Mouse (Mus musculus) lung, postnatal 36 days (tissue): Measurements from ENCODE around the gene Sspo.

ENCODE experiments used
- DNase-seq: peaks from one replicate; pipeline ENCODE4 v3.0.0; 2022; ENCODE audit warnings: mixed read lengths

Gene Sspo

DNA sequence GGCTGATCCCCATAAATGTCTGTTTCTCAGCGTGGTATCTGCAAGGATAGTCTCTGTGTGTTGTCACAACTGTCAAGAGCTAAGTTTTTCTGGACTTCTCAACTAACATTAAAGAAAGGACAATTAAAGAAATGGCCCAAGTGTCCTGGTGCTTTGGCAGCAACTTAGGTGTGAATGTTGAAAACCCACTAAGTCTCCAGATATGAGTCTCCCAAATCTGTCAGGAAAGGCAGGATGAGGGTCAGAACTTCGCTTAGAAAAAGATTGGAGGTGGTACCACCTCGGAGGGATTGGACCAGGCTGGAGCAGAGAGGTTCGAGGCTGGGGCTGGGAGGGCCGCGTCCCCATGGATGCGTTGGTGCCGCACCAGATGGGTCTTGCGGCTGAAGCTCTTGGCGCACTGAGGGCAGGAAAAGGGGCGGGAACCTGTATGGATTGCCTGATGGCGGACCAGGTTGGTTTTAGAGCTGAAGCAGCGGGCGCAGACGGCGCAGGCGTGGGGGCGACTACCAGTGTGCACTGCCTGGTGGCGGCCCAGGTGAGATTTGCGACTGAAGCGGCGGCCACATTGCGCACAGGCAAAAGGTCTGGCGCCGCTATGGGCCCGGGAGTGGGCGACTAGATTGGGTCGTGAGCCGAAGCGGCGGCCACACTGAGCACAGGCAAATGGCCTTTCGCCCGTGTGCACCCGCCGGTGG is 10.2 kb upstream of the Sspo start:
- DNase-seq, result no peak

DNA sequence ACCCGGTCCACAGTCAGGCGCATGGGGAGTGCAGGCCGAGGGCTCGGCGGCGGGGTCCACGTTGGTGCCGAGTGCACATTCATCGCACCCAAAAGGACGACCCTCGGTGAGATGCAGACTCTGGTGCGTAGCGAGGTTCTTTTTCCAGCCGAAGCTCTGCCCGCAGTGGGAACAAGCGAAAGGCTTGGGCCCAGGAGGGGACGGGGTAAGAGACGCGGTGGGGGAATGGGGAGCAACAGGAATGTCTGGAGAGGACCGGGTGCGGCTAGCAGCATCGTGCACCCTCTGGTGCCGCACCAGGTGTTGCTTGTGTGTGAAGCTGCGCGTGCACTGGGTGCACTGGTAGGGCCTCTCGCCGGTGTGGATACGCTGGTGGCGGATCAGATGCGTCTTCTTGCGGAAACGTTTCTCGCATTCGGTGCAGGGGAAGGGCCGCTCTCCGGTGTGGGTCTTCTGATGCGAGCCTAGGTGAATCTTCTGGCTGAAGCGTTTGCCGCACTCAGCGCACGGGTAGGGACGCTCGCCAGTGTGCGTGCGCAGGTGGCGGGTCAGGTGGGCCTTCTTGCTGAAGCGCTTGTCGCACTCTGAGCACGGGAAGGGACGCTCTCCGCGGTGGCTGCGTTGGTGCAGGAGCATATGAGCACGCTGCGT is 9.4 kb upstream of the Sspo start:
- no peak for DNase-seq

DNA sequence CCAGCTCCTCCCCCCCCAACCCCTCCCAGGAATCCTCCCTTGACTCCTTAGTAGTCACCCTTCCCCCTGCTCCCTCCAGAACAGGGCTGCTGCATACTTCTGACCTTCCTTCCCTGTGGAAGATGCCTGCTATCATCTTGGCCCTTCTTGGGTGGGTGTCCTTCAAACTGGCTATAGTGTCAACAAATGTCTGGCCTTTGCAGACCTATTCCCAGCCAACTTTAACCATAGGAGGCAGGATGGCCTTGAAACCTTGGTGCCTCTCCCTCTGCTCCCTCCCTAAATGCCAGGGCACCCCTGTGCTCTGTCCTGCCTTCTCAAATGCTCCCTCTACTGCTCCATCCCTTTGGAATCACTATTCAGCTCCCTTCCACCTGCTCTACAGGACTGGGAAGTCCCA is 8.4 kb upstream of the Sspo start:
- DNase-seq, result no peak

DNA sequence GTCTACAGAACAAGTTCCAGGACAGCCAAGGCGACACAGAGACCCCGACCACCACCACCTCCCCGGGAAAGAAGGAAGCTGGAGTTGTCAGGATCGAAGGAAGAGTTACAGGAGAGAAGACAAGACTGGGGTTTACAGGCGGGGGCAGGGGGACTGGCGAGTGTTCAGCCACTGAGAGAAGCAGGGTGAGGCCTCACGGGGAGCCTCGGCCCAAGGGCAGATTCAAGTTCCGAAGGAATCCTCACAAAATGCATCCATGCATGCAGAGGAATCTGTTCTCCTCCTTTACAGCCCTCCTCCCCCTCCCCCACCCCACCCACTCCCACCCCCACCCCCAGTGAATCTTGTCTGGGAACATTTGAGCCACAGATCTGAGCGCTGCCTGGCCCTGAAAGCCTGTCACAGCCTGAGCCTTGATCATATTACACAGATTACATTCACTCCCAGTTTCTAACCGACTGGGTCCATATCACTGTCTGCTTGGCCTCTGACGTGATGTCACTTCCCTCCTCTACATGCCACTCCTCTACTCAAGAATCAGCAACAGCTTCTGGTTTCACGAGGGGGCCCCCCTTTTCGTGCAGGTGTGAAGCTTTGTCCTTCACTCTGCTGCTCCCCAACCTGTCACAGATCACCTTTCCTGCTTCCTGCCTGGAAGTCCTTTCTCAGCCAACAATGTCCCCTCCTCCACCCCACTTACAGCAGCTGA is 7.6 kb upstream of the Sspo start:
- DNase-seq, result no peak

DNA sequence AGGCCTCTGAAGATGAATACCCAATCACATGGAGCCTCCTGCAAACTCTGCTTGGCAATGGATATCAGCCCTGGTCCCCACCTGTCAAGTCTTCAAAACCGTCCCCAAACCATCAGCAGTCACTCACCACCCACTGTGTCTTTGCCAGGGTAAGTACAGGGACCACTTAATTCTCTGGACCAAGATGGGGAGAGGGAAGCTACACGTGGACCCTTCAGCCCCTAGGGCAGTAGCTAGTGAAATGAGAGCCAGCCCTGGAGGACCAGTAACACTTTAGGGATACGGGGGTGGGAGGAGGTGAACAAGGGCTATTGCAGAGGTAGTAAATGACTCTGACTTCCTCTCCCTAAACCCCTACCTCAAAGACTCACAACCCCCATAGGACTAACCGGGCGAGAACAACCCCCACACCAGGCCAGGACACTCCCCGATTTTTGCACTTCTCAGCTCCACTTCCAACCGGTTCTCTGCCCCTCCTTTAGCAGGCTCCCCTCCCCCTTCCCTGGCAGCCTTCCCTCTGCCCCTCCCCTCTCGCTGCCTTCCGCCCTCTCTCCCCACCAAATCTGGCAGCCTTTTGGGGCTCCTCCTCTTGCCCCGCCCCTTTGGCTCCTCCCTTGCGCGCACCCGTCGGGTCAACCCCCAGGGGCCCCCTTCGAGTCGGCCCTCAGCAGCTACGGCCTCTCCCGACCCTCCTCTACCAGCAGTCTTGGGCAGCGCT is 4.3 kb upstream of the Sspo start:
- peak; percentile 96 for DNase-seq

DNA sequence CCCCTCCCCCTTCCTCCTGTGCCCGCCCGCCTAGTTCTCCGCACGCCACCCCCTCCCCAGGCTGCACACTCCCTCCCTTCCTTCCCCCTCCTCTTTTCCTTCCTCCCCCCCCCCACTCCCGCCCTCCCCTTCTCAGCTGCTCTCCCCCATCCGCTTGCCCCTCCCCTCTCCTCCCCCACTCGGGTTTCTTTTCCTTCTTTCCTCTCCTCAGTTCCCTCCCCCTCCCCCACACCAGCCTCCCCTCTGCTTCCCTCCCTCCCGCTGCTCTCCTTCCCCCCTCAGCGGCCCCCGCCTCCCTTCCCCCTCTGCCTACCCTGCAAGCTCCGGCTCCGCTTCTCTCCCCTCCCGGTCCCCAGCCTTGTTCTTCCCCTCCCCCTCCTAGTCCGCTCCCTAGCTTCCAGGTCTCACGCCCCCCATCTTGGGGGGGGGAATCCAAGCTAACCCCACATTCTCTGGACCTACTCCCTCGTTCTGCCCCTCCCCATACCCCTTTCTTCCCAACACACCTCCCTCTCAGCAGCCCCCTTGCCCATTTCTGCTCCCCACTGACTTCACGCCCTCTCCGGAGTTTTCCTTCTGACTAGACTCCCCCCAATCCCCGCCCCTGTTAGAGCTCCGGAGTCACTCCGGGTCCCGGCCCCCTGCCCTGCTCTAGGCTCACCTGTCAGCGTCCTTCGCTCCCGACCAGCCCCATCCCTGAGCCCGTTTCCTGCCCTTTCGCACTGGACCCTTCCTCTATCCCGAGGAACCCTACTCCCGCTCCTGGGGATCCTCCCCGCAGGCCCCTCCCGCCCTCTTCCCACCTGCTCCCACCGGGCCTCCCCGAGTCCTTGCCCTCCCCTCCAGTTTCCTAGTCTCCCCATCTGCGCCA is 3.5 kb upstream of the Sspo start:
- peak; percentile 89 for DNase-seq

DNA sequence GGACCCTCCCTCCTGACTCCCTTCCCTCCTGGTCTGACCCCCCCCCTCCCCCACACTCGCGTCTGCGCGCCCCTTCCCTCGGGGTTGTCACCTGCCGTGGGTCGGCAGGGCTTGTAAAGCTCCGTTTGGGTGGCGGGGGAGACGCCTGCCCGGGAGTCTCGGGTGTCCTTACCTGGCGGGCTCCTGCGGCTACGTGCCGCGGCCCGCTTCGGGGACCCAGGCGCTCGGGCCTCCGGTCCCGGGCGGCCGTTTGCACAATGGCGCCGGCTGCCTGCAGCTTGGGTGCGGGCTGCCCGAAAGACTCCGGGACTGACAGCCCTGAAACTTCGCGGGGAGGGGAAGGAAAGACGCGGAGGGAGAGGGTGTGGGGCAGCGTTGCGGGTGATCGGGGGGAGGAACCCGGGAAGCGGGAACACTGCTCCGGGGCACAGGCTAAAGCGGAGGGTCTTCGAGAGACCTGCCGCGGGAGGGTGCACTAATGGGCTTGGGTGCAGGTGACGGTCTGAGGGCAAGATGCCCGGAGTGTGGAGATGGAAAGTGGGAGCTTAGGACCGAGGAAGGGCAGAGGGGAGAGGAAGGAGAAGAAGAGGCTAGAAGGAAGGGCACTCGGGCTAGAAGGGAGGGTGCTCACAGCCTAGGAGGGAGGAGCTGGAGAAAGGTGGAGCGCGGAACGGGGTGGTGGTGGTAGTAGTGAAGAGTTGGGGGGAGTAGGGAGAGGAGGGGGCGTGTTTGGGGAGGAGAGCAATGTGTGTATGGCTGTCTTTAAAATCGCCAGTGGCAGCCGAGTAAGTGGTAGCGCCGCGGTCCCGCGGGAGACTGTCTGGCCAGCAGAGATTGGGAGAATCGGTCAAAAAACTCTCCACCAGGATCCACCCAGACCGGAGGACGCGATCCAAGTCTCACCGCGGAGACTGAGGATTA is 2.6 kb upstream of the Sspo start, which contains the start of gene Zfp467:
TSS of gene Zfp467 (minus strand) at position 645 of the 921 bp plus-strand sequence.
- peak; percentile 67 for DNase-seq

DNA sequence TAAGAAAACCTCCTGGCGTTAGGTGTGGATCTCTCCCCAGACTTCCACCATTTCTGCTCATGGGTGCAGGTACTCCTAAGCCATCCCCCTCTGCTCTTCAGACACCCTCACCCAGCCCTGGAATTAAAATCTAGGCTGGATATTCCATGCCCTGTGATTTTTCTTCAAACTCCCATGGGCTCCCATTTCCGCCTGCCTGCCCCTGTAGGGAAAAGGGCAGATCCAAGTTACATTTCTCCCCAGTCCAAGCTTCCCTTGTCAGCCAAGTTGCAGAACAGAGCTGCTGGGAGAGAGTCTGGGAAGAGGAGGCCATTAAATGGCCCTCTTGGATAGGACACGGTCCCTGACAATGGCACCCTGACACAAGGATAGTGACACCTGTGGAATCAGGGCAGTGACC is 1.8 kb upstream of the Sspo start:
- no peak for DNase-seq

DNA sequence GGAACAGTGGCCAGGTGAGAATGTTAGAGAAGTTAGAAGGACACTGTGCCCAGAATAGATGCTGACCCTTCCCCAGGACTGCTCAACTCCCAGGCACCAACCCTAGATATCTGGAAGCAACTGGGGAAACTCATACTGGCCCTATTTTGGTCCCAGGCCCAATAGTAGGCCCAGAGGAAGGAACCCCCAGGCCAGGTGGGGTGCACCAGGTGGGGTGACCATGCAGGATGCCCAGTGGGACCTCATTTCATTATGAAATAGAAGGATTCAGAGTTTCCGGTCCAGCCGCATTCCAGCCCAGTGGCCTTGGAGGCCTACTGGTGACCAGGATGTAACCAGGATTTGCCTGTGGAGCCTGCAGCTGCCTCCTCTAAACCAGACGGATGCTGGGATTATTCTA is 1.1 kb upstream of the Sspo start:
- no peak for DNase-seq

DNA sequence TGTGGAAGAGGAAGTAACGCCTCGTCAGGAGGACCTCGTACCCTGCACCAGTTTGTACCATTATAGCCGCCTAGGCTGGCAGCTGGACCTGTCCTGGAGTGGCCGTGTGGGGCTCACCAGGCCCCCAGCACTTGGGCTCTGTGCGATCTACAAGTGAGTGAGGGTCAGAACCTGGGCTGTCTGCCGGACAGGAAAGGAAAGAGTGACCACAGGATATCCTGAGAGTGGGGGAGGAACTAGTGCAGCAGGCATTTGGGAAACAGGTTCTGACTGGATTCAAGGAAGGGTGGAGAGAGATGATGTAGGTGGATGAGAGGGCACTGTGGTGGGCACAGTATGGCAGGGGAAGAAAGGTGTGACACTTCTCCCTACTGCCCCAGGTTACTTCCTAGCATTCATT is 498 bp downstream of the Sspo start:
- DNase-seq, result no peak

DNA sequence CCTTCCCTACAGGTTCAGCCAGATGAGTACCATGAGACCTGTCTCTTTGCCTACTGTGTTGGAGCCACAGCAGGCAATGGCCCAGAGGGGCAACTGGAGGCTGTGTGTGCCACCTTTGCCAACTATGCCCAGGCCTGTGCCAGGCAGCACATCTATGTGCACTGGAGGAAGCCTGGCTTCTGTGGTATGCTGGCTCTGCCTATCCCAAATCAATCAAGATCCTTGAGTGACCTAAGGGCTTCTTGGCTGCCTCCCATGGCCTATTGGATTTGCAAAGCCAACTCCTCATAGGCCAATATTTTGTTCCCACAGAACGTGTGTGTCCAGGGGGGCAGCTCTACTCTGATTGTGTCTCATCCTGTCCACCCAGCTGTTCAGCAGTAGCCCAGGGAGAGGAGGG is 4.1 kb downstream of the Sspo start:
- no peak for DNase-seq

DNA sequence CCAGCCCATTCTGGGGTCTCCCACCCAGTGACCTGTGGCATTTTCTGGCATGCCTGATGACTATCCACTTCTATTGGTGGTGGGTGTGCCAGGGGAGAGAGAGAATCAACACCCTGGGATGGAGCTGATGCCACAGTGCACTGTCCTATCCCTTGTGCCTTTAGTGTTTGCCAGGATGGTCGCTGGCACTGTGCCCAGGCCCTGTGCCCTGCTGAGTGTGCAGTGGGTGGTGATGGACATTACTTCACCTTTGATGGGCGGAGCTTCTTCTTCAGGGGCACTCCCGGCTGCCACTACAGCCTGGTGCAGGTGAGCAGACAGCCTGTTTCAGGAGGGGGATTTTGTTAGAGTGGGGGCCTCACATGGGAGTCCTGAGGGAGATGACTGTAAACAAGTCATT is 4.7 kb downstream of the Sspo start:
- no peak for DNase-seq

DNA sequence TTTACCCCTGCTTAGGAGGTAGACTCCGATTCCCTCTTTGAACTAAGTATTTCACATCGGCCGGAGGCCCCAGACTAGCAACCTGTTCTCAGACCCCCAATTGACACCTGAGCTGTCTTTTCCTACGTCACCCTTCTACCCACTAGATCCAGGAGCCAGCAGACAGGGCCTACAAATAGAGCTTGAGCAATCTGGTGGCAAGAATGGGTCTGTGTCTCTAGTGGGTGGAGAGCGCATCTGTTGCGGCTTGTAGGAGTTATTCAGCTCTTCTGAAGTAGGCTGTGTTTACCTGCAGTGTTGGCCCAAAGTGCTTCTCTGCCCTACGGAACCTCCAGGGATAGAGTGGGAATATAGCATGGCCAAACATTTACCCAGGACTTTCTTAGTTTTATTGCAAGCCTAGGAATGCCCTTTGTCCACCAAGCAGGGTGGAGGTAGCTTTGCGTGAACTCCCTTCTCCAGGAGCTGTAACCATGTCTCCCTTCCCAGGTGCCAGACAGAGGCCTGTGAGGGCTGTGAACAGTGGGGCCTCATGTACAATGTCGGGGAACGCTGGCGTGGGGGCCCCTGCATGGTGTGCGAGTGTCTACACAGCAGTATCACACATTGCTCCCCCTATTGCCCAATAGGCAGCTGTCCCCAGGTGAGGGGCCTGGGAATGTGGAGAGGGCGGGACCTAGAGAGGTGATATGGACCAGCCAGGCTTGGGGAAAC is 17.1 kb downstream of the Sspo start:
- DNase-seq, result no peak

DNA sequence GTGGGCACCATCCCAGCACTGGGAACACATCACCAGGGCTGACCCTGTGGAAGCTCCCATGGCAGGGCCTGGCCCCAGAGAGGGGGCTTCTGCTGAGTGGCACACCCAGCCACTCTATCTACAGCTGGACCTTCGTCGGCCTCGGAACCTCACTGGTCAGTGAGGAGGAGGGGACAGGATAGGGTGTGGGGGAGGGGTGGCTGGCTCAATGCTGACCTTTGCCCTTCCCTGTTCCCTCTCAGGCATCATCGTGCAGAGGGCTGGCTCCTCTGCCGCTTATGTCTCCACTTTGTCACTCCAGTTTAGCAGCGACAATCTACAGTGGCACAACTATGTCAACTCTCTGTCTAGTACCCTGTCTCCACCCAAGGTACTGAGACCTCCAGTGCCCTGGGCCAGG is 18.7 kb downstream of the Sspo start:
- no peak for DNase-seq

DNA sequence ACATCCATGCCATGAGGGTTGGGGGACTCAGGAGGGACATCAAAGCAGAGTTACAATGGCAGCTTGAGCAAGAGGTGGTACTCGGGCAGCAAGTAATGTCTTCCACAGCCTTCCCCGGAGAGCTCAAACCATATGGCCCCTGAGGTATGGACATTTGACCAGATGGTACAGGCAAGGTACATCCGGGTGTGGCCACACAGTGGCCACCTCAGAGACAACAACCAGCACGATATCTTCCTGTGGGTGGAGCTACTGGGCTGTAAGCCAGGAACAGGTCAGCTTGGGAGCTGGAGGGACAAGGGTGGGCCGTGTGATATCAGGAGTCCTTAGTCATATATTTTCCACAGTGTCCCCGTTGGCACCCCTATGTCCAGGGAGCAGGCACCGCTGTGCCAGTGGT is 19.5 kb downstream of the Sspo start:
- DNase-seq, result no peak

DNA sequence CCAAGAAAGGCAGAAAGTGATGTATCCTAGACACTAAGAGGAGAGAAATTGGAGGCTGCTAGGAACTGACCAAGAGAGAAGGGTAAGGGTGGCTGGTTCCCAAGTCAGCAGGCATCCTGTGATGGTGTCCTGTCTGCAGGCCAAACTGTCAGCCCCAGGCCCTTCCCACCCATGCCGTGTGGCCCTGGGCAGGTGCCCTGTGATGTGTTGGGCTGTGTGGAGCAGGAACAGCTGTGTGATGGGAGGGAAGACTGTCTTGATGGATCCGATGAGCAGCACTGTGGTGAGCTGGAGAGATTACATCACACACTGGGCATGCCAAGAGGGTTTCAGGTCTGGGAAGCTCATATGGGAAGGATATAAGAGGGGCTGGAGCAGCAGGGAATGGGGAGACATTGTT is 22.7 kb downstream of the Sspo start:
- no peak for DNase-seq

DNA sequence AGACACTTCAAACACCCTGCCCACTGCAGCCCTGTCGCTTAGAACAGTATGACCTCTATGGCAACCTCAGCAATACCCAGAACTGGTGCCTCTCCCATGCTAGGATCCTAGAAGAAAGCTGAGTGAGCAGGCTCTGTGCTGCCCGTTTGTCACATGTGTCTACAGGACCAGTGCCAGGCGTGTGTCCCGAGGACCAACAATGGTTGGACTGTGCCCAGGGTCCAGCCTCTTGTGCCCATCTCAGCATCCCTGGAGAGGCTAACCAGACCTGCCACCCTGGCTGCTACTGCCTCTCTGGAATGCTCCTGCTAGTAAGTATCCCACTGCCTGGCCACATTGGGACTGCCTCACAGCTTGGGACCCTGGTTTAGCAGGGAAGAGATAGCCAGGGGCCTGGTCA is 30.4 kb downstream of the Sspo start:
- DNase-seq, result no peak

DNA sequence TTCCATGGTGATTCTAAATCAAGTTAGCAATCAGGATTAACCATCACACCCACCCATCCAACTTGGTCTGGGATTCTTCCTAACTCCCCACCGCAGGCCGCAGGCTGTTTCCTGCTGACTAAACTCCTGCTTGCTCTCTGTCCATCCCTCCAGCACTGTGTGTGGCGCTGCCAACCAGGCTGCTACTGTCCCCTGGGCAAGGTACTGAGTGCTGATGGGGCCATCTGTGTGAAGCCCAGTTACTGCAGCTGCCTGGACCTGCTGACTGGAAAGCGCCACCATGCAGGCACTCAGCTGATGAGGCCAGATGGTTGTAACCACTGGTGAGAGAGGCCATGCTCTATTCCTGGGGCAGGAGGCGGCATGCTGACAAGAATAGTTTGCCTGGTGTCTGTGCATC is 34.5 kb downstream of the Sspo start:
- no peak for DNase-seq

DNA sequence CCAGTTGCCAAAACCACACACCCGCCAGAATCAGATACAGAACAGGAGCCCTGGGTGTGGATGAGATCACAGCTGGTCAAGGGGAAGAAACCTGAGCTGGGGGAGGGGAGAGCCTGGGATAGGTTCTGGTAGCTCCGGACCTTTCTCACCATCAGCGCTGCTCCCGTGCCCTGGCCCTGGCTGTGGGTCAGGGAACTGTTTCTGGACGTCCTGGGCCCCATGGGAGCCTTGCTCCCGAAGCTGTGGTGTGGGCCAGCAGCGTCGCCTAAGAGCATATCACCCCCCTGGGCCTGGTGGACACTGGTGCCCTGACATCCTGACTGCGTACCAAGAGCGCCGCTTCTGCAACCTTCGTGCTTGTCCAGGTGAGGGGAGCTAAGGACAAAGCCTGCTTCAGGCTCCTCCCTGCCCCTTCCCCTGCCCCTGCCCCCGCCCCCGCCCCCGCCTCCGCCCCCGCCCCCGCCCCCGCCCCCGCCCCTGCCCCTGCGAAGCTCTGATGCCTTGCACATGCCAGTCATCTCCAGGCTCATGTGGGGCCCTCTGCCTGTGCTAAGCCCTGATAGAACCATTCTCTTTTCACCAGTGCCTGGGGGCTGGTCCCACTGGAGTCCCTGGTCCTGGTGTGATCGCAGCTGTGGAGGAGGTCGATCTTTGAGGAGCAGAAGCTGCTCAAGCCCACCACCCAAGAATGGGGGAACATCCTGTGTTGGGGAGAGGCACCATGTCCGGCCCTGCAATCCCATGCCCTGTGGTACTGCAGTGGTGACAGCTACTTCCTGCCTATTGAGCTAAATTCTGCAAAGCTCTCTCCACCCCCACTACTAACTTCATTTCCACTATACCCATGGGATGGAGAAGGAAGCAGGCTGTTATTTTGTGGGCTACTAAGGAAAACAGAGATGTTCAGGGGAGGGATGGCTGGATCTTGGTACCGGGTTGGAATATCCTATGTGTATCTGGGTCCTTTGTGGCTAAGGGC is 40.0 kb downstream of the Sspo start:
- DNase-seq, result peak; percentile 7
